21 mouse cellular contexts compared by ENCODE assay signal in the genomic region with DNA sequence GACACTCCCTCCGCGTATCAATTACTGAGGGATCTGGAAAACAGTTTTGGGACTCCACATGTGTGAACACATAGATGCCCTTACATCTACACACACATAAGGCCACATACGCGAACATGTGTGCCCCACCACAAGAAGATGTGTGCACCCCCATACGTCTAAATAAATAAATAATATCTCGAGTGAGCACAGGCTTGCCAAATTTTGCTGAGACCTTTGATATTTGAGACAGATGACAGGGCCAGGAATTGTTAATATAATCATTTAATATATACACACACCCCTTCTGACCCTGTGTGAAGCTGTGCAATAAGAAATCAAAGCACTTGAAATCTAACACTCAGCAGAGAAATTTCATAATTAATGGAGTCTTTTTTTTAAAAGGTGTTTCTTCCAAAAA.
DNase-seq lines count a peak whose midpoint lies in the region; ATAC-seq and TF ChIP-seq lines count a peak whose summit lies in the region.
"Had no signal": no experiment of that assay in that cellular context is flagged by ENCODE, and none has a peak within 500 bp of the region (broad histone marks: within the 10 kb centered on the region; RNA-seq: fewer than 3 reads in every experiment).

No protein-coding gene starts in this region.

- H3K36me3 ChIP-seq in heart, embryonic 12.5 days, result no peaks in the 10 kb centered on the region
- no peaks in the 10 kb centered on the region for H3K36me3 ChIP-seq in kidney, postnatal 0 days (ENCODE audit: insufficient read depth, low read length)
- no peaks in the 10 kb centered on the region for H3K36me3 ChIP-seq in kidney, adult 2 months (ENCODE audit: control insufficient read depth, insufficient read depth, low read length)
- no peaks in the 10 kb centered on the region for H3K36me3 ChIP-seq in lung, embryonic 15.5 days
- H3K36me3 ChIP-seq in stomach, embryonic 15.5 days, result no peaks in the 10 kb centered on the region
- no peaks in the 10 kb centered on the region for H3K36me3 ChIP-seq in stomach, postnatal 0 days (ENCODE audit: control insufficient read depth, insufficient read depth, low read length)
- H3K36me3 ChIP-seq: embryonic facial prominence, embryonic 10.5 days; embryonic facial prominence, embryonic 13.5 days; forebrain, embryonic 12.5 days; forebrain, embryonic 15.5 days; heart, embryonic 10.5 days; hindbrain, embryonic 13.5 days had no signal

- no peaks in the 10 kb centered on the region for H3K9me3 ChIP-seq in heart, embryonic 12.5 days (replicated peaks)
- no peaks in the 10 kb centered on the region for H3K9me3 ChIP-seq in kidney, postnatal 0 days (replicated peaks; ENCODE audit: low read length)
- no peaks in the 10 kb centered on the region for H3K9me3 ChIP-seq in lung, embryonic 15.5 days
- H3K9me3 ChIP-seq in stomach, embryonic 15.5 days, result no peaks in the 10 kb centered on the region
- no peaks in the 10 kb centered on the region for H3K9me3 ChIP-seq in stomach, postnatal 0 days (ENCODE audit: control insufficient read depth, low read length)
- H3K9me3 ChIP-seq: embryonic facial prominence, embryonic 10.5 days; embryonic facial prominence, embryonic 13.5 days; forebrain, embryonic 12.5 days; forebrain, embryonic 15.5 days; heart, embryonic 10.5 days; hindbrain, embryonic 13.5 days had no signal

- no peak overlapping the region for H3K27ac ChIP-seq in heart, embryonic 12.5 days (ENCODE audit: poor library complexity, severe bottlenecking)
- H3K27ac ChIP-seq in kidney, postnatal 0 days, result peak overlapping the region; percentile 76; the same call in 1 of the 2 replicates
- H3K27ac ChIP-seq in kidney, adult 2 months (ENCODE audit: insufficient read depth, low read depth, low read length), result no peak overlapping the region
- H3K27ac ChIP-seq in lung, embryonic 15.5 days, result peak overlapping the region; percentile 90
- peak overlapping the region; percentile 77 for H3K27ac ChIP-seq in stomach, embryonic 15.5 days
- no peak overlapping the region for H3K27ac ChIP-seq in stomach, postnatal 0 days (replicated peaks)
- H3K27ac ChIP-seq: embryonic facial prominence, embryonic 10.5 days; embryonic facial prominence, embryonic 13.5 days; forebrain, embryonic 12.5 days; forebrain, embryonic 15.5 days; heart, adult 2 months; heart, embryonic 10.5 days; hindbrain, embryonic 13.5 days had no signal

- no peak for TF ChIP-seq CTCF in kidney, postnatal 0 days (IDR thresholded peaks at IDR 0.05; ENCODE audit: low read depth)
- TF ChIP-seq CTCF in kidney, adult 2 months (conservative IDR thresholded peaks at IDR 0.05; ENCODE audit: insufficient read depth, insufficient read length, low read depth, low read length), result no peak
- TF ChIP-seq CTCF in stomach, postnatal 0 days (IDR thresholded peaks at IDR 0.05; ENCODE audit: low read depth), result no peak

- H3K4me2 ChIP-seq in heart, embryonic 12.5 days, result no peak overlapping the region
- no peak overlapping the region for H3K4me2 ChIP-seq in kidney, postnatal 0 days (ENCODE audit: low read length)
- peak overlapping the region; percentile 28 for H3K4me2 ChIP-seq in lung, embryonic 15.5 days
- no peak overlapping the region for H3K4me2 ChIP-seq in stomach, embryonic 15.5 days
- no peak overlapping the region for H3K4me2 ChIP-seq in stomach, postnatal 0 days (replicated peaks; ENCODE audit: low read depth)
- H3K4me2 ChIP-seq: embryonic facial prominence, embryonic 13.5 days; forebrain, embryonic 12.5 days; forebrain, embryonic 15.5 days; hindbrain, embryonic 13.5 days had no signal

- H3K4me3 ChIP-seq in heart, embryonic 12.5 days, result no peak overlapping the region
- H3K4me3 ChIP-seq in kidney, postnatal 0 days (replicated peaks; ENCODE audit: low read depth, low read length), result no peak overlapping the region
- H3K4me3 ChIP-seq in kidney, adult 2 months (ENCODE audit: insufficient read depth, low read depth, low read length), result no peak overlapping the region
- no peak overlapping the region for H3K4me3 ChIP-seq in lung, embryonic 15.5 days
- H3K4me3 ChIP-seq in stomach, embryonic 15.5 days (replicated peaks), result no peak overlapping the region
- no peak overlapping the region for H3K4me3 ChIP-seq in stomach, postnatal 0 days (ENCODE audit: low read depth, low read length)
- H3K4me3 ChIP-seq: embryonic facial prominence, embryonic 10.5 days; embryonic facial prominence, embryonic 13.5 days; erythroblast, embryonic 14.5 days; forebrain, embryonic 12.5 days; forebrain, embryonic 15.5 days; heart, adult 2 months; heart, embryonic 10.5 days; hindbrain, embryonic 13.5 days had no signal

- TF ChIP-seq EP300 in stomach, postnatal 0 days (optimal IDR thresholded peaks at IDR 0.05), result no peak

- TF ChIP-seq POLR2A in kidney, adult 2 months (IDR thresholded peaks at IDR 0.05; ENCODE audit: low read depth, low read length), result no peak

- WGBS in heart, embryonic 12.5 days, result 92% methylated on average over 6 of the region's 6 CpGs
- 90% methylated on average over 6 of the region's 6 CpGs for WGBS in kidney, postnatal 0 days
- 91% methylated on average over 6 of the region's 6 CpGs for WGBS in kidney, adult 2 months
- 58% methylated on average over 6 of the region's 6 CpGs for WGBS in lung, embryonic 15.5 days
- 76% methylated on average over 6 of the region's 6 CpGs for WGBS in stomach, embryonic 15.5 days
- WGBS in stomach, postnatal 0 days, result 70% methylated on average over 6 of the region's 6 CpGs

- no peak overlapping the region for H3K9ac ChIP-seq in heart, embryonic 12.5 days
- no peak overlapping the region for H3K9ac ChIP-seq in kidney, postnatal 0 days (ENCODE audit: low read depth, low read length)
- no peak overlapping the region for H3K9ac ChIP-seq in lung, embryonic 15.5 days
- no peak overlapping the region for H3K9ac ChIP-seq in stomach, embryonic 15.5 days
- no peak overlapping the region for H3K9ac ChIP-seq in stomach, postnatal 0 days (ENCODE audit: low read length)
- H3K9ac ChIP-seq: embryonic facial prominence, embryonic 13.5 days; forebrain, embryonic 12.5 days; forebrain, embryonic 15.5 days; hindbrain, embryonic 13.5 days had no signal

- peak; percentile 77 for DNase-seq in heart, adult 11 months
- DNase-seq in kidney, postnatal 0 days (ENCODE audit: low spot score), result no peak
- DNase-seq in kidney, adult 2 months, result no peak
- DNase-seq in lung, postnatal 25 days (ENCODE audit: low spot score), result no peak
- no peak for DNase-seq in stomach, postnatal 0 days (ENCODE audit: low spot score)
- DNase-seq: cerebellum, adult 11-12 months; cerebellum, adult 8-10 months; embryo, embryonic 11 days; gastrocnemius, postnatal 25 days had no signal

- H3K4me1 ChIP-seq in heart, embryonic 12.5 days (replicated peaks), result 0 out of 2 replicates have a peak, but pooled peaks cover 4% of the 10 kb centered on the region
- H3K4me1 ChIP-seq in kidney, postnatal 0 days (replicated peaks; ENCODE audit: insufficient read depth, low read length), result no peaks in the 10 kb centered on the region
- H3K4me1 ChIP-seq in kidney, adult 2 months (ENCODE audit: control insufficient read depth, insufficient read depth, low read length), result no peaks in the 10 kb centered on the region
- peaks cover 33% of the 10 kb centered on the region for H3K4me1 ChIP-seq in lung, embryonic 15.5 days
- H3K4me1 ChIP-seq in stomach, embryonic 15.5 days, result peaks cover 4% of the 10 kb centered on the region; the same call in 1 of the 2 replicates
- H3K4me1 ChIP-seq in stomach, postnatal 0 days (replicated peaks; ENCODE audit: control insufficient read depth, insufficient read depth), result no peaks in the 10 kb centered on the region
- H3K4me1 ChIP-seq: forebrain, embryonic 12.5 days; forebrain, embryonic 15.5 days; hindbrain, embryonic 13.5 days had no signal

- no peaks in the 10 kb centered on the region for H3K27me3 ChIP-seq in heart, embryonic 12.5 days (replicated peaks)
- no peaks in the 10 kb centered on the region for H3K27me3 ChIP-seq in kidney, postnatal 0 days (ENCODE audit: insufficient read depth, low read length)
- H3K27me3 ChIP-seq in kidney, adult 2 months (replicated peaks; ENCODE audit: control insufficient read depth, insufficient read depth, low read length), result no peaks in the 10 kb centered on the region
- no peaks in the 10 kb centered on the region for H3K27me3 ChIP-seq in lung, embryonic 15.5 days
- H3K27me3 ChIP-seq in stomach, embryonic 15.5 days (replicated peaks), result no peaks in the 10 kb centered on the region
- H3K27me3 ChIP-seq in stomach, postnatal 0 days (ENCODE audit: control insufficient read depth, insufficient read depth, low read length), result no peaks in the 10 kb centered on the region
- H3K27me3 ChIP-seq: embryonic facial prominence, embryonic 13.5 days; forebrain, embryonic 12.5 days; forebrain, embryonic 15.5 days; hindbrain, embryonic 13.5 days had no signal

- ATAC-seq in heart, embryonic 12.5 days (ENCODE audit: insufficient number of reproducible peaks, low FRiP score), result no peak
- ATAC-seq in kidney, postnatal 0 days (replicated peaks; ENCODE audit: low FRiP score, low read depth), result no peak
- ATAC-seq in lung, embryonic 15.5 days (ENCODE audit: borderline replicate concordance, extremely low read depth, low FRiP score, low TSS enrichment), result 0 out of 2 replicates have a peak, but pooled peaks have one; percentile 6
- no peak for ATAC-seq in stomach, embryonic 15.5 days (ENCODE audit: insufficient read depth, low FRiP score, low read depth)
- ATAC-seq in stomach, postnatal 0 days (ENCODE audit: low FRiP score, low TSS enrichment), result no peak
- ATAC-seq: activated CD4-positive, CD25-positive, alpha-beta regulatory T cell, adult 4 months; forebrain, embryonic 15.5 days had no signal

Comparison
In these comparisons a context has a peak if more than half of its experiments do, and no peak if none do; other contexts are left out.
1. H3K27ac ChIP-seq: peak in kidney, postnatal 0 days (single experiment), lung, embryonic 15.5 days (single experiment) and stomach, embryonic 15.5 days (single experiment); none in heart, embryonic 12.5 days (single experiment), kidney, adult 2 months (single experiment) and stomach, postnatal 0 days (single experiment).